Mouse (Mus musculus): ENCODE data around the gene Tnfrsf1a. TPM values are rescaled to one million over a fixed set of nuclear protein-coding genes. Genes with fewer than 3 reads are reported as not detected.

The Tnfrsf1a gene
- polyA plus RNA-seq, 1 experiment from 2014 or later = 82.6 TPM

DNA sequence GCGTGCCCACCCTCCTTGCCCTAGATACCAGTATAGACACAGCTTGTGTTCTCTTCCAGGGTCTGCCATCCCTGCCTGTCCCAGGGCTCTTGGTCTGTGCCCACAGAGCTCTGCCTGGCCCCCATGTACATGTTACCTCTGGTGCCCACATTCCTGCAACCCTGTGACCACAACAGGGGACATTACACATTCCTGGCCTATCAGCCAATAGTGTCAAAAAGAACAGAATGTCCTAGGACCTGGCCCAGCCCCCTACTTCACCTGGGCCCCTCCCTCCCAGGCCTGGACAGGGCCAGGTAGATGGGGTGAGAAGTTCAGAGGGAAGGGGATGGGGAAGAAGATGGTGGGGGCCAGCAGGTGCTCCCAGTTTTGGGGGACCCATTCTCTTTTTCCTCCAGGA lies 28.8 kb upstream of the Tnfrsf1a start, which contains the start of gene Scnn1a:
Gene Scnn1a, plus strand, starts transcription at position 337 of the 400 bp plus-strand sequence.
- no peak for ATAC-seq (ENCODE audit: insufficient read depth, low FRiP score)
- peak within 1 kb of the TSS; percentile 33 for H3K4me2 ChIP-seq (ENCODE audit: low read depth, low read length)
- no peaks in the 10 kb centered on the region for H3K9me3 ChIP-seq (replicated peaks; ENCODE audit: control insufficient read depth, low read length)
- H3K4me3 ChIP-seq (replicated peaks; ENCODE audit: low read length) = peak within 1 kb of the TSS; percentile 11
- peaks cover 9% of the 10 kb centered on the region; the same call in 1 of the 2 replicates for H3K27me3 ChIP-seq (ENCODE audit: control insufficient read depth, insufficient read depth, low read length)
- no peaks in the 10 kb centered on the region for H3K4me1 ChIP-seq (ENCODE audit: control insufficient read depth, insufficient read depth, low read length)
- 88% methylated on average over 1 of the region's 1 CpGs for WGBS
- H3K36me3 ChIP-seq (ENCODE audit: control insufficient read depth, insufficient read depth, low read length) = no peaks in the 10 kb centered on the region
- peak within 1 kb of the TSS; percentile 43; the same call in 1 of the 2 replicates for H3K27ac ChIP-seq (ENCODE audit: low read length)
- H3K9ac ChIP-seq (ENCODE audit: low read length) = peak within 1 kb of the TSS; percentile 27; the same call in 1 of the 2 replicates

DNA sequence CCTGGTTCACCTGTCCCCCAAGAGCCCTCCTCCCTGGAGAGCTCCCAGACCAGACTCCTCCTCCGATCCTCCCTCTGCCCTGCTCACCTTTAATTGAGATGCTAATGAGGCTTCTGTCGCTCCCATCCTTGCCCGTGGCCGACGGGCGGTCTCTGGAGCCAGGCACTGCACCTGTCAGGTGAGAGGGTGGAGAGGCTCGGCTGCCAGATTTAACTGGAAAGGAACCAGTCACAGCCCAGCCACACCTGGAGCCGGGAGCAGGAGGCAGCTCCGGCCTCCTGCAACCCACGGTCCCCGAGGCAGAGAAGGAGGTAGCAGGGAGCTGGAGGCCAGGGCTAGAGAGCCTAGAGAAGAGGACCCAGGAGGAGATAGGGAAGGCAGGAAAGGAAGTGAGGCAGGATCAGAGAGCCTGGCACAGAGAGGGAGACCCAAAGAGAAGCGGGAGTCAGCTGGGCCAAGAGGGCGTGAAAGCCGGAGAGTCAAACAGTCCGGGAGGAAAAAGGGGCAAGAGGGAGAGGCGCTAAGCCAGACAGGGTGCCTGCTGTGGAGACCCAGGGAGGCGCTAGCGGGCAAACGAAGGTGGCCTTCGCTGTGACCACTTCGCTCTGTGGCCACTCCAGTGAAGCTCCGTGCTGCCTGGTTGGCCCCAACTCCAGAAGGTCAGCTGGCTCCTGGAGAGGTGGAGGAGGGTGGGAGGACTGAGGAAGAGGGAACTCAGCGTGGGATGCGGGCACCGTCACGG lies 27.9 kb upstream of the Tnfrsf1a start:
- Histone ChIP-seq H3K4me2 (ENCODE audit: low read depth, low read length) (peak overlapping the region; percentile 33), H3K27ac (ENCODE audit: low read length) (peak overlapping the region; percentile 43; the same call in 1 of the 2 replicates), H3K9ac (ENCODE audit: low read length) (peak overlapping the region; percentile 27; the same call in 1 of the 2 replicates), H3K9me3 (replicated peaks; ENCODE audit: control insufficient read depth, low read length) (no peaks in the 10 kb centered on the region), H3K27me3 (ENCODE audit: control insufficient read depth, insufficient read depth, low read length) (peaks cover 9% of the 10 kb centered on the region; the same call in 1 of the 2 replicates), H3K4me3 (replicated peaks; ENCODE audit: low read length) (peak overlapping the region; percentile 11), H3K36me3 (ENCODE audit: control insufficient read depth, insufficient read depth, low read length) (no peaks in the 10 kb centered on the region), H3K4me1 (ENCODE audit: control insufficient read depth, insufficient read depth, low read length) (no peaks in the 10 kb centered on the region)
- 15% methylated on average over 26 of the region's 26 CpGs for WGBS
- ATAC-seq (ENCODE audit: insufficient read depth, low FRiP score) = peak; percentile 26; the same call in 1 of the 2 replicates

DNA sequence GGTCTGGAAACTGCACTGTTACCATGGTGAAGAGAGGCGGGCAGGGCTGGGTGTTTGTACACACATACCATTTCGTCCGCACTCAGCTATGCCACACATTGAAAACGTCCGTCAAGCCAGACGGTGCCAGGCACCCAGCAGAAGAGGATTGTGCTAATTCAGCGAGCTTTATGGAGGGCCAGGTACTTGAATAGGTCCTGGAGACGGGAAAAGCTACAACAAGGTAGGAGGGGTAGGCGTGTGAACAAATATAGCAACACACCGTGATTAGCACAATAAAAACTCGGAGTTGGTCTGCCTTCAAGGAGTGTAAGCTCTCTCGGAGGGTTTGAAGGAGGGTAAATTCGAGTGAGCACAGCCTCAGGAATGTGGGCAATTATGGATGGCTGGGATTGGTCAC lies 26.4 kb upstream of the Tnfrsf1a start:
- WGBS = 49% methylated on average over 13 of the region's 13 CpGs
- H3K4me2 ChIP-seq (ENCODE audit: low read depth, low read length) = no peak overlapping the region
- ATAC-seq (ENCODE audit: insufficient read depth, low FRiP score) = no peak
- H3K9me3 ChIP-seq (replicated peaks; ENCODE audit: control insufficient read depth, low read length) = no peaks in the 10 kb centered on the region
- H3K4me1 ChIP-seq (ENCODE audit: control insufficient read depth, insufficient read depth, low read length) = no peaks in the 10 kb centered on the region
- no peaks in the 10 kb centered on the region for H3K36me3 ChIP-seq (ENCODE audit: control insufficient read depth, insufficient read depth, low read length)
- H3K4me3 ChIP-seq (replicated peaks; ENCODE audit: low read length) = no peak overlapping the region
- H3K27me3 ChIP-seq (ENCODE audit: control insufficient read depth, insufficient read depth, low read length) = peaks cover 9% of the 10 kb centered on the region; the same call in 1 of the 2 replicates
- H3K27ac ChIP-seq (ENCODE audit: low read length) = no peak overlapping the region
- no peak overlapping the region for H3K9ac ChIP-seq (ENCODE audit: low read length)

DNA sequence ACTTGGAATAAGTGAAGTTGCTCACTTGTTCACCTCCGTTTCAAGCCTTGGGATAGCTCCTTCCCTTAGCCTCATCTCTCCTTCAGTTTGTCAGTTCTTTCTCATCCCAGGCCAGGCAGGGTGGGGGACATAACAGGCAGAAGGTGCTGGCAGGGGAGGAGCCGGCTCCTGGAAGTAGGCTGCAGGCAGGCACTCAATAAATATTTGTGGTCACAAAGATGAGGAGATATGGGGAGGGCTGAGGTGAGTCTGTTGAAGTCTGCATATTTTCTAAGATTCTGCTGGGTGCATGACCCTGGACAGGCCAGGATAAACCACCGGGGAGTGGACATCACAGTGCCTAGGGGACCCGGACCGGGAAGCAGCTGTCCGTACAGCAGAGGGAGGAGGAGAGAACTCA lies 25.6 kb upstream of the Tnfrsf1a start:
- Histone ChIP-seq H3K9me3 (replicated peaks; ENCODE audit: control insufficient read depth, low read length) (no peaks in the 10 kb centered on the region), H3K4me3 (replicated peaks; ENCODE audit: low read length) (no peak overlapping the region), H3K9ac (ENCODE audit: low read length) (no peak overlapping the region), H3K4me1 (ENCODE audit: control insufficient read depth, insufficient read depth, low read length) (no peaks in the 10 kb centered on the region), H3K36me3 (ENCODE audit: control insufficient read depth, insufficient read depth, low read length) (no peaks in the 10 kb centered on the region), H3K27me3 (ENCODE audit: control insufficient read depth, insufficient read depth, low read length) (peaks cover 9% of the 10 kb centered on the region; the same call in 1 of the 2 replicates), H3K4me2 (ENCODE audit: low read depth, low read length) (no peak overlapping the region), H3K27ac (ENCODE audit: low read length) (no peak overlapping the region)
- ATAC-seq (ENCODE audit: insufficient read depth, low FRiP score) = no peak
- WGBS = 42% methylated on average over 6 of the region's 6 CpGs

DNA sequence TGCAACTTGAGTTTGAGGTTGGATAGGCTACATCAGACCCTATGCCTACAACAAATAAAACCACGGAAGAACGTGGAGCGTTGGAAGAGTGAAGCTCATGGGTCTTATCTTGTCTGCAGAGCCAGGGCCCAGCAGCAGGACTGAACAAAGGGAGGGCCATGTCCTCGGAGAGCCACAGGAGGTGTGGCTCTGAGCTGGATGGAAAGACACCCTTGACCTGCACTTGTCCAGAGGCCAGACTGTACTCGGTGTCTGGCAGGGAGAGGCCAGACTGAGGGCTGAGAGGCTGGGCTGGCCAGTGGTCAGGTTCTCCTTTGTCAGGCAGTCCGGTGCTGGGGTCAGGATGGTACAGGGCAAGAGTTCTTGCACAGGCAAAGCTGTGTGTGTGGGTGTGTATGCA lies 23.8 kb upstream of the Tnfrsf1a start:
- Histone ChIP-seq H3K27me3 (ENCODE audit: control insufficient read depth, insufficient read depth, low read length) (0 out of 2 replicates have a peak, but pooled peaks cover 5% of the 10 kb centered on the region), H3K9me3 (replicated peaks; ENCODE audit: control insufficient read depth, low read length) (no peaks in the 10 kb centered on the region), H3K27ac (ENCODE audit: low read length) (no peak overlapping the region), H3K4me1 (ENCODE audit: control insufficient read depth, insufficient read depth, low read length) (no peaks in the 10 kb centered on the region), H3K36me3 (ENCODE audit: control insufficient read depth, insufficient read depth, low read length) (no peaks in the 10 kb centered on the region), H3K9ac (ENCODE audit: low read length) (no peak overlapping the region), H3K4me3 (replicated peaks; ENCODE audit: low read length) (no peak overlapping the region), H3K4me2 (ENCODE audit: low read depth, low read length) (no peak overlapping the region)
- no peak for ATAC-seq (ENCODE audit: insufficient read depth, low FRiP score)
- 51% methylated on average over 6 of the region's 6 CpGs for WGBS

DNA sequence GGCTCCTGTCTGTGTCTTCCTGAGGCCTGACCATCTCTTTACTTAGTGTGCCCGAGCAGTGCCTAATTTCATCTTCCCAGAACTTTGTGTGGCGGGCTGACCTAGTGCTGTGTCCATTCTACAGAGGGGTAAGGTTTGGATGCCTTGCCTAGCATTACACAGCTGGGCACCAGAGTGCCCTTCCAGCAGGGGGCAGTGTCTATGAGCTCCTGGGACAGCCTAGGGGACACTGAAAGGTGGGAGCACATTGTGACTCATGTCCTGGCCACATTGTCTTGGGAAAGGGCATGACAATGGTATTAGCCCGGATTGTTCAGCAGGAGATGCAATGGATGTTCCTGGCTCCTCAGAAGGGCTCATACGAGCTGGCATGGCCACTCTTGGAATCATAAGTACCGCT lies 20.9 kb upstream of the Tnfrsf1a start:
- Histone ChIP-seq H3K4me3 (replicated peaks; ENCODE audit: low read length) (no peak overlapping the region), H3K9ac (ENCODE audit: low read length) (no peak overlapping the region), H3K4me1 (ENCODE audit: control insufficient read depth, insufficient read depth, low read length) (peaks cover 6% of the 10 kb centered on the region; the same call in 1 of the 2 replicates), H3K36me3 (ENCODE audit: control insufficient read depth, insufficient read depth, low read length) (no peaks in the 10 kb centered on the region), H3K9me3 (replicated peaks; ENCODE audit: control insufficient read depth, low read length) (no peaks in the 10 kb centered on the region), H3K27ac (ENCODE audit: low read length) (no peak overlapping the region), H3K27me3 (ENCODE audit: control insufficient read depth, insufficient read depth, low read length) (no peaks in the 10 kb centered on the region), H3K4me2 (ENCODE audit: low read depth, low read length) (no peak overlapping the region)
- WGBS = 82% methylated on average over 5 of the region's 5 CpGs
- no peak for ATAC-seq (ENCODE audit: insufficient read depth, low FRiP score)

DNA sequence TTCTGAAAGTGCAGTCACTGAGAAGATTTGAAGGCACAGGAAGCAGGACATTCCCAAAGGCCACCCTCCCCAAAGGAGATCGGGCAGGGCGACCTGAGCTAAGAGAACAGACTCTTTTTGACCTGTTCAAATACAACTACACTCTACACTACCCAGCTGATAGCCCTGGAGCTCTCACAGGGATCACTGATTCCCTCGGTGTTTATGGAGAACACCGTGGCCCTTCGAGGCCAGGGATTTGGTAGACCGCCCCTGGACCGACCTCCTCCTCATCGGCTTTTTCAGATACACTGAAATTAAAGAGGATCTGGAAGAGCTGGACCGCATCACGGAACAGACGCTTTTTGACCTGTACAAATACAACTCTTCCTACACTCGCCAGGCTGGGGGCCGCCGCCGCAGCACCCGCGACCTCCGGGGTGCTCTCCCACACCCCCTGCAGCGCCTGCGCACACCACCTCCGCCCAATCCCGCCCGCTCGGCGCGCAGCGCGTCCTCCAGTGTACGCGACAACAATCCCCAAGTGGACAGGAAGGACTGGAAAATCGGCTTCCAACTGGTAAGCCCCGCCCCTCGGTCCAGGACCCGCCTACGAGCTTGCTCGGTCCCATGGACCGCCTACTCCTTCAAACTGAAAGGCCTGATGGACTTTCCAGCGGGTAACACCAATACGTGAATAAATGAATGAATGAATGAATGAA lies 18.4 kb upstream of the Tnfrsf1a start:
- H3K36me3 ChIP-seq (ENCODE audit: control insufficient read depth, insufficient read depth, low read length) = no peaks in the 10 kb centered on the region
- peak overlapping the region; percentile 82 for H3K9ac ChIP-seq (ENCODE audit: low read length)
- peak overlapping the region; percentile 90 for H3K4me2 ChIP-seq (ENCODE audit: low read depth, low read length)
- no peaks in the 10 kb centered on the region for H3K27me3 ChIP-seq (ENCODE audit: control insufficient read depth, insufficient read depth, low read length)
- ATAC-seq (ENCODE audit: insufficient read depth, low FRiP score) = peak; percentile 96
- H3K4me1 ChIP-seq (ENCODE audit: control insufficient read depth, insufficient read depth, low read length) = peaks cover 6% of the 10 kb centered on the region; the same call in 1 of the 2 replicates
- peak overlapping the region; percentile 60 for H3K4me3 ChIP-seq (replicated peaks; ENCODE audit: low read length)
- WGBS = under 1% methylated on average over 39 of the region's 39 CpGs
- H3K27ac ChIP-seq (ENCODE audit: low read length) = peak overlapping the region; percentile 46; the same call in 1 of the 2 replicates
- no peaks in the 10 kb centered on the region for H3K9me3 ChIP-seq (replicated peaks; ENCODE audit: control insufficient read depth, low read length)

DNA sequence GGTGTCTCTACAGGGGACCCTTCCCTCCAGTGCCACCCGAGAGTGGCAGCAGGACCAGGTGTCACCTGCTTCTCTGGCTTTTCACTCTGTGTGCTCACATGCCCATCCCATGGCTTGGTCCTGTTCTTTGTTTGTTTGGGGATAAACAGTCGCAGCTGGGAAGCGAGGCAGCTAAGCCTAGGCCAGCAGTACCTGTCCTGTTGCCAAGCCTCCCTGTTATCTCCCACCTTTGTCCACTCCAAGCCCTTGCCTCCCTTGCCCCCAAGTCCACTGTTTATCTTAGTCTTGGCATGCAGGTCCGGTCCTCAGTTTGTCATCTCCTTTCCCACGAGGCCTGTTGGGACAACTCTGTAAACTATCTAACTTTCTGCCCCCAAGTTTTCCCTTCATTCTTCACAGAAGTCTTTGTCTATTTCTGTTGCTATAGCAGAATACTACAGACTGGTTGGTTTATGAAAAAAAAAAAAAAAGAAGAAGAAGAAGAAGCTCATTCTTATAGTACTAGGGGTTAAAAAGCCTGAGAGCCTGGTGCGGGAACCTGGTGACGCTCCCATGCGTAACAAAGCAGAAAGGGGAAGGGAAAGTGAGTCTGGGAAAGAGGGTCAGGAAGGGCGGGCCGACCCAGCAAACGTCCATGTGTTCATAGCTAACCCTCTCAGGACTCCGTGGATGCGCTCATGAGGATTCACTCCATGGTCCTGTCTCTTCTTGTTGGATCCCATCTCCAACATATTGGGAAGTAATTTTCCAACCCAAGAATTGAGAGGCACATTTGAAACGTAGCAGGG lies 15.9 kb upstream of the Tnfrsf1a start:
- no peak overlapping the region for H3K4me3 ChIP-seq (replicated peaks; ENCODE audit: low read length)
- H3K4me1 ChIP-seq (ENCODE audit: control insufficient read depth, insufficient read depth, low read length) = peaks cover 6% of the 10 kb centered on the region; the same call in 1 of the 2 replicates
- H3K36me3 ChIP-seq (ENCODE audit: control insufficient read depth, insufficient read depth, low read length) = no peaks in the 10 kb centered on the region
- no peak overlapping the region for H3K9ac ChIP-seq (ENCODE audit: low read length)
- ATAC-seq (ENCODE audit: insufficient read depth, low FRiP score) = no peak
- 68% methylated on average over 14 of the region's 14 CpGs for WGBS
- H3K27ac ChIP-seq (ENCODE audit: low read length) = no peak overlapping the region
- no peaks in the 10 kb centered on the region for H3K9me3 ChIP-seq (replicated peaks; ENCODE audit: control insufficient read depth, low read length)
- no peaks in the 10 kb centered on the region for H3K27me3 ChIP-seq (ENCODE audit: control insufficient read depth, insufficient read depth, low read length)
- no peak overlapping the region for H3K4me2 ChIP-seq (ENCODE audit: low read depth, low read length)

All from stomach, embryonic 16.5 days (tissue).